Mouse (Mus musculus) megakaryocyte-erythroid progenitor cell, adult 5-6 weeks (primary cell): Measurements from ENCODE around the gene Mrps18a. TPM values are rescaled to one million over a fixed set of nuclear protein-coding genes. Genes with fewer than 3 reads are reported as not detected.

Experiments used
- ATAC-seq: replicated peaks from 2 replicates; pipeline ENCODE4 v1.8.0; 2016; ENCODE audit warnings: mild to moderate bottlenecking, inconsistent platforms; ENCODE audit not compliant: severe bottlenecking, poor library complexity, low FRiP score, low TSS enrichment
- total RNA-seq, 2 experiments: library from RNA; stranded (forward) in 1 of 2; stranded (reverse) in 1 of 2; fragments of 200-1000, 215-1000 nt in 1 of 2; fragments of >200 nt in 1 of 2; fragmentation: Nextera tagmentation in 1 of 2; gene quantifications; 2 replicates each; pipeline ENCODE4 v1.2.3; 2014 to 2017

Gene Mrps18a
- total RNA-seq, 2 experiments from 2014 or later = 39.1 to 89.9 TPM

GRCm38 (mm10) chr17:46132862-46133261 lies 22.1 kb downstream of the Mrps18a start:
- ATAC-seq = peak; percentile 62

- ATAC-seq = peak; percentile 64
Observed at GRCm38 (mm10) chr17:46138563-46139236, 27.9 kb downstream of the Mrps18a start.

GRCm38 (mm10) chr17:46139872-46140271 lies 29.1 kb downstream of the Mrps18a start:
- ATAC-seq = no peak

- ATAC-seq = peak; percentile 92
Observed at GRCm38 (mm10) chr17:46143578-46144423, 33.0 kb downstream of the Mrps18a start, which contains the start of gene Rsph9. Gene Rsph9 (minus strand): TSS chr17:46144216.

- ATAC-seq = peak; percentile 95
Observed at GRCm38 (mm10) chr17:46152847-46153782, 42.3 kb downstream of the Mrps18a start, which contains the start of gene Mad2l1bp. Gene Mad2l1bp (minus strand): TSS chr17:46153553.

- no peak for ATAC-seq
Observed at GRCm38 (mm10) chr17:46154336-46154735, 43.5 kb downstream of the Mrps18a start.

- ATAC-seq = no peak
Observed at GRCm38 (mm10) chr17:46156680-46157079, 45.9 kb downstream of the Mrps18a start.

GRCm38 (mm10) chr17:46157131-46157530 lies 46.3 kb downstream of the Mrps18a start:
- ATAC-seq = no peak

- peak; percentile 29 for ATAC-seq
Observed at GRCm38 (mm10) chr17:46159236-46159635, 48.5 kb downstream of the Mrps18a start.

- peak; percentile 73 for ATAC-seq
Observed at GRCm38 (mm10) chr17:46160090-46160662, 49.4 kb downstream of the Mrps18a start.

GRCm38 (mm10) chr17:46160686-46161085 lies 49.9 kb downstream of the Mrps18a start, which contains the start of gene Gtpbp2:
Gene Gtpbp2 (plus strand): TSS chr17:46161032.
- peak; percentile 85 for ATAC-seq

- ATAC-seq = no peak
Observed at GRCm38 (mm10) chr17:46161179-46161578, 50.4 kb downstream of the Mrps18a start.

GRCm38 (mm10) chr17:46161710-46162109 lies 50.9 kb downstream of the Mrps18a start:
- ATAC-seq = no peak

- ATAC-seq = no peak
Observed at GRCm38 (mm10) chr17:46162551-46162950, 51.8 kb downstream of the Mrps18a start.

- no peak for ATAC-seq
Observed at GRCm38 (mm10) chr17:46162951-46163421, 52.2 kb downstream of the Mrps18a start.

- ATAC-seq = no peak
Observed at GRCm38 (mm10) chr17:46164301-46164700, 53.5 kb downstream of the Mrps18a start.

- ATAC-seq = no peak
Observed at GRCm38 (mm10) chr17:46164791-46165190, 54.0 kb downstream of the Mrps18a start.

- ATAC-seq = no peak
Observed at GRCm38 (mm10) chr17:46165460-46165859, 54.7 kb downstream of the Mrps18a start.

GRCm38 (mm10) chr17:46166270-46166669 lies 55.5 kb downstream of the Mrps18a start:
- no peak for ATAC-seq
